ENCODE assay signal across 46 mouse cellular contexts in the genomic region with DNA sequence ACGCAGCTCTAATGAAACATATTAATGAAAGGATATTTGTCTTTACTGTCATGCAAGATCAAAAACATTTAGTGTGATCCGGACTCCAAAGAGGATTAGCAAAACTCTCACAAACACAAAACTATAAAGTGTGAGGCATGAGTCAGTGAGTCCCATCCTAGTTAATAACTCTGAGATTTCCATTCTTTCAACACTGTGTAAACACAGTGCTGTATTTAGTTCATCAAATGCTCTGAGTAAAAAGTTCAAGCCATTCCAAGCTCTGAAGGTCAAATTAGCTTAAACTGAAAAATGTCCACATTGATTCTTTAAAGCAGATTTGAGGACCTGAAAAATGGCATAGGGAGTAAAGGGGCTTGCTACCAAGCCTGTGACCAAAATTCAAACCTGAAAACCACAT. TPM values are rescaled to one million over a fixed set of nuclear protein-coding genes. Genes with fewer than 3 reads are reported as not detected.
"Had no signal": no experiment of that assay in that cellular context is flagged by ENCODE, and none has a peak within 500 bp of the region (broad histone marks: within the 10 kb centered on the region; RNA-seq: fewer than 3 reads in every experiment).

No protein-coding gene starts in this region.

- H3K27me3 ChIP-seq: limb, embryonic 12.5 days; limb, embryonic 15.5 days; liver, embryonic 13.5 days; liver, embryonic 15.5 days; lung, embryonic 15.5 days; midbrain, embryonic 12.5 days; midbrain, embryonic 13.5 days; midbrain, embryonic 15.5 days; neural tube, embryonic 12.5 days had no signal

- H3K9me3 ChIP-seq: limb, embryonic 10.5 days; limb, embryonic 12.5 days; limb, embryonic 15.5 days; liver, embryonic 13.5 days; liver, embryonic 15.5 days; lung, embryonic 15.5 days; megakaryocyte, embryonic 14.5 days; midbrain, embryonic 10.5 days; midbrain, embryonic 12.5 days; midbrain, embryonic 13.5 days; midbrain, embryonic 15.5 days; neural tube, embryonic 12.5 days had no signal

- ATAC-seq: lung, postnatal 0 days; midbrain, embryonic 13.5 days; midbrain, embryonic 15.5 days; midbrain, embryonic 16.5 days had no signal

- DNase-seq: left cerebral cortex, postnatal 4 days; liver; liver, embryonic 13.5 days; lung, adult 18-20 months; lung, adult 2 months; lung, embryonic 14.5 days; lung, postnatal 10 days; lung, postnatal 14 days; lung, postnatal 36 days; lung, postnatal 4 days; midbrain, embryonic 14.5 days had no signal

- H3K4me2 ChIP-seq: limb, embryonic 12.5 days; limb, embryonic 13.5 days; limb, embryonic 15.5 days; liver, embryonic 13.5 days; liver, embryonic 15.5 days; lung, embryonic 14.5 days; lung, embryonic 15.5 days; midbrain, embryonic 11.5 days; midbrain, embryonic 12.5 days; midbrain, embryonic 13.5 days; midbrain, embryonic 15.5 days; neural tube, embryonic 12.5 days had no signal

- H3K27ac ChIP-seq: left cerebral cortex, adult 2 months; limb, embryonic 10.5 days; limb, embryonic 12.5 days; limb, embryonic 13.5 days; limb, embryonic 15.5 days; liver, embryonic 13.5 days; liver, embryonic 14.5 days; liver, embryonic 15.5 days; lung, embryonic 15.5 days; macrophage; midbrain, embryonic 10.5 days; midbrain, embryonic 12.5 days; midbrain, embryonic 13.5 days; midbrain, embryonic 15.5 days; neural tube, embryonic 12.5 days had no signal

- H3K9ac ChIP-seq: limb, embryonic 12.5 days; limb, embryonic 13.5 days; limb, embryonic 15.5 days; liver, embryonic 13.5 days; liver, embryonic 14.5 days; liver, embryonic 15.5 days; lung, embryonic 14.5 days; lung, embryonic 15.5 days; midbrain, embryonic 12.5 days; midbrain, embryonic 13.5 days; midbrain, embryonic 15.5 days; neural tube, embryonic 12.5 days had no signal

- H3K36me3 ChIP-seq: limb, embryonic 10.5 days; limb, embryonic 12.5 days; limb, embryonic 13.5 days; limb, embryonic 15.5 days; liver, embryonic 13.5 days; liver, embryonic 15.5 days; lung, embryonic 15.5 days; midbrain, embryonic 10.5 days; midbrain, embryonic 12.5 days; midbrain, embryonic 13.5 days; midbrain, embryonic 15.5 days; neural tube, embryonic 12.5 days had no signal

- H3K4me1 ChIP-seq: limb, embryonic 10.5 days; liver, embryonic 13.5 days; liver, embryonic 15.5 days; lung, embryonic 15.5 days; megakaryocyte, embryonic 14.5 days; midbrain, embryonic 10.5 days; midbrain, embryonic 12.5 days; midbrain, embryonic 13.5 days; midbrain, embryonic 15.5 days; neural tube, embryonic 12.5 days had no signal

- H3K4me3 ChIP-seq: left cerebral cortex, adult 2 months; limb, embryonic 10.5 days; limb, embryonic 12.5 days; limb, embryonic 13.5 days; limb, embryonic 15.5 days; liver, embryonic 13.5 days; liver, embryonic 15.5 days; lung, embryonic 15.5 days; megakaryocyte, embryonic 14.5 days; midbrain, embryonic 10.5 days; midbrain, embryonic 12.5 days; midbrain, embryonic 13.5 days; midbrain, embryonic 15.5 days; myocyte; neural tube, embryonic 12.5 days had no signal

RNA-seq across cellular contexts. Expression of a gene that starts 2.2 kb away (rescaled TPM):
- total RNA-seq: left cerebral cortex, adult 18-20 months; left cerebral cortex, adult 2 months; left cerebral cortex, adult 8-10 months; left cerebral cortex, postnatal 10 days; left cerebral cortex, postnatal 14 days; left cerebral cortex, postnatal 25 days; left cerebral cortex, postnatal 36 days; left cerebral cortex, postnatal 4 days; megakaryocyte progenitor cell, adult 5-6 weeks; megakaryocyte, adult 5-6 weeks; megakaryocyte-erythroid progenitor cell, adult 5-6 weeks; midbrain, postnatal 0 days; monocyte, adult 5-6 weeks had no signal
- polyA plus RNA-seq: limb, embryonic 10.5 days; limb, embryonic 11.5 days; limb, embryonic 12.5 days; limb, embryonic 13.5 days; limb, embryonic 15.5 days; lung, embryonic 14.5 days; lung, embryonic 16.5 days; macrophage; midbrain, embryonic 10.5 days; midbrain, embryonic 11.5 days; midbrain, embryonic 12.5 days; midbrain, embryonic 13.5 days; midbrain, embryonic 14.5 days; midbrain, embryonic 15.5 days; midbrain, embryonic 16.5 days; midbrain, postnatal 0 days; myocyte; neural tube, embryonic 11.5 days; neural tube, embryonic 12.5 days had no signal

RNA-seq across cellular contexts. Expression of a gene that starts 16.2 kb away (rescaled TPM):
- total RNA-seq: megakaryocyte progenitor cell, adult 5-6 weeks; megakaryocyte, adult 5-6 weeks; megakaryocyte-erythroid progenitor cell, adult 5-6 weeks had no signal
- polyA plus RNA-seq: limb, embryonic 11.5 days; liver, embryonic 15.5 days; liver, embryonic 16.5 days; lung, embryonic 14.5 days; lung, postnatal 0 days; macrophage; midbrain, embryonic 11.5 days; myocyte; neural tube, embryonic 11.5 days had no signal

RNA-seq across cellular contexts. Expression of a gene that starts 42.0 kb away (rescaled TPM):
- total RNA-seq: left cerebral cortex, adult 18-20 months; left cerebral cortex, adult 2 months; left cerebral cortex, adult 8-10 months; left cerebral cortex, postnatal 10 days; left cerebral cortex, postnatal 14 days; left cerebral cortex, postnatal 25 days; left cerebral cortex, postnatal 36 days; left cerebral cortex, postnatal 4 days; megakaryocyte progenitor cell, adult 5-6 weeks; megakaryocyte, adult 5-6 weeks; megakaryocyte-erythroid progenitor cell, adult 5-6 weeks; midbrain, postnatal 0 days; monocyte, adult 5-6 weeks had no signal
- polyA plus RNA-seq: limb, embryonic 10.5 days; limb, embryonic 11.5 days; limb, embryonic 12.5 days; limb, embryonic 13.5 days; limb, embryonic 14.5 days; limb, embryonic 15.5 days; liver, embryonic 13.5 days; liver, embryonic 14.5 days; liver, embryonic 15.5 days; liver, embryonic 16.5 days; lung, adult 2 months; lung, embryonic 14.5 days; lung, embryonic 15.5 days; lung, embryonic 16.5 days; lung, postnatal 0 days; macrophage; midbrain, embryonic 10.5 days; midbrain, embryonic 11.5 days; midbrain, embryonic 12.5 days; midbrain, embryonic 13.5 days; midbrain, embryonic 14.5 days; midbrain, embryonic 15.5 days; midbrain, embryonic 16.5 days; midbrain, postnatal 0 days; myocyte; neural tube, embryonic 11.5 days; neural tube, embryonic 12.5 days had no signal

RNA-seq across cellular contexts. Expression of a gene that starts 42.1 kb away (rescaled TPM):
- total RNA-seq: left cerebral cortex, adult 18-20 months; left cerebral cortex, adult 2 months; left cerebral cortex, adult 8-10 months; left cerebral cortex, postnatal 10 days; left cerebral cortex, postnatal 14 days; left cerebral cortex, postnatal 25 days; left cerebral cortex, postnatal 36 days; left cerebral cortex, postnatal 4 days; megakaryocyte progenitor cell, adult 5-6 weeks; megakaryocyte, adult 5-6 weeks; megakaryocyte-erythroid progenitor cell, adult 5-6 weeks; midbrain, postnatal 0 days; monocyte, adult 5-6 weeks had no signal
- polyA plus RNA-seq: limb, embryonic 10.5 days; limb, embryonic 11.5 days; limb, embryonic 12.5 days; limb, embryonic 13.5 days; limb, embryonic 14.5 days; limb, embryonic 15.5 days; liver, embryonic 13.5 days; liver, embryonic 14.5 days; liver, embryonic 15.5 days; liver, embryonic 16.5 days; lung, adult 2 months; lung, embryonic 14.5 days; lung, embryonic 15.5 days; lung, embryonic 16.5 days; lung, postnatal 0 days; macrophage; midbrain, embryonic 10.5 days; midbrain, embryonic 11.5 days; midbrain, embryonic 12.5 days; midbrain, embryonic 13.5 days; midbrain, embryonic 14.5 days; midbrain, embryonic 15.5 days; midbrain, embryonic 16.5 days; midbrain, postnatal 0 days; myocyte; neural tube, embryonic 11.5 days; neural tube, embryonic 12.5 days had no signal

RNA-seq across cellular contexts. Expression of a gene that starts 57.7 kb away (rescaled TPM):
- total RNA-seq: left cerebral cortex, postnatal 10 days; left cerebral cortex, postnatal 4 days; megakaryocyte progenitor cell, adult 5-6 weeks; megakaryocyte, adult 5-6 weeks; megakaryocyte-erythroid progenitor cell, adult 5-6 weeks; midbrain, postnatal 0 days; monocyte, adult 5-6 weeks had no signal
- polyA plus RNA-seq: limb, embryonic 10.5 days; limb, embryonic 11.5 days; limb, embryonic 12.5 days; limb, embryonic 13.5 days; macrophage; midbrain, embryonic 10.5 days; midbrain, embryonic 11.5 days; midbrain, embryonic 12.5 days; midbrain, embryonic 13.5 days; midbrain, embryonic 14.5 days; midbrain, embryonic 15.5 days; midbrain, embryonic 16.5 days; midbrain, postnatal 0 days; neural tube, embryonic 12.5 days had no signal
